Comparison of ENCODE assay signal across 9 mouse cellular contexts in the genomic region with DNA sequence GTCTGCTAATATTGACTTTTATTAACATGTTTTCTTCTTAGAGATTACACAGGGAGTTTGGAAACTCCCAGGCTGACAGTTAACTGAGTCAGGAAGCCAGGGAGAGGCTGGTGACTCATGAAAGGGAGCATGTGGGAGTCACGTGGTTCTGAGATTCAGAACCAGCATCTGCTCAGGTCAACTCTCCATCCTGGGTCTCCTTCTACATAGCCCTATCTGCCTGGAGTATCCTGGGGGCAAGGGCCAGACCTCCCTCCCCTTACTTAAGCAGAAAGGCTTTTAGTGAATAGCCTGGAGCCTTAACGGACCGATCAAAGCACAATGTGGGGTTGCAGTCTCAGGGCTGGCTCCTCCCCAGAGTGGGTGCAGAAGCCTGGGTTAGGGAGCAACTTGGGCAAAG. TPM values are rescaled to one million over a fixed set of nuclear protein-coding genes. Genes with fewer than 3 reads are reported as not detected.
A peak's percentile ranks its signal among the peaks of the same experiment; 100 is the strongest.
DNase-seq lines count a peak whose midpoint lies in the region; ATAC-seq lines count a peak whose summit lies in the region.
"Had no signal": no experiment of that assay in that cellular context is flagged by ENCODE, and none has a peak within 500 bp of the region (broad histone marks: within the 10 kb centered on the region; RNA-seq: fewer than 3 reads in every experiment).

No protein-coding gene starts in this region.

- no peak for ATAC-seq in neural tube, embryonic 12.5 days (ENCODE audit: low FRiP score, low read depth)
- ATAC-seq in neural tube, embryonic 15.5 days (ENCODE audit: low FRiP score), result no peak
- ATAC-seq in stomach, embryonic 14.5 days (ENCODE audit: insufficient number of reproducible peaks, insufficient read depth, low FRiP score, low read depth), result peak; percentile 51
- no peak for ATAC-seq in activated CD4-positive, CD25-positive, alpha-beta regulatory T cell, adult 4 months

- DNase-seq in cerebellum, adult 11-12 months, result peak; percentile 56
- DNase-seq in cerebellum, postnatal 14 days, result no peak
- DNase-seq in cerebellum, postnatal 36 days, result peak; percentile 49 to 61
- DNase-seq in thymus, postnatal 25 days, result no peak

- 24% methylated on average over 3 of the region's 3 CpGs for WGBS in neural tube, embryonic 12.5 days
- 14% methylated on average over 3 of the region's 3 CpGs for WGBS in neural tube, embryonic 15.5 days
- 17% methylated on average over 3 of the region's 3 CpGs for WGBS in stomach, embryonic 14.5 days

- H3K4me3 ChIP-seq in neural tube, embryonic 12.5 days, result no peak overlapping the region
- no peak overlapping the region for H3K4me3 ChIP-seq in neural tube, embryonic 15.5 days (replicated peaks)
- H3K4me3 ChIP-seq in stomach, embryonic 14.5 days (ENCODE audit: low read depth, low read length), result no peak overlapping the region
- H3K4me3 ChIP-seq: erythroblast, embryonic 14.5 days had no signal

- H3K9me3 ChIP-seq in neural tube, embryonic 12.5 days, result no peaks in the 10 kb centered on the region
- no peaks in the 10 kb centered on the region for H3K9me3 ChIP-seq in neural tube, embryonic 15.5 days (replicated peaks)
- H3K9me3 ChIP-seq in stomach, embryonic 14.5 days (ENCODE audit: control insufficient read depth, low read depth, low read length), result no peaks in the 10 kb centered on the region

- H3K9ac ChIP-seq in neural tube, embryonic 12.5 days, result 0 out of 2 replicates have a peak overlapping the region, but pooled peaks have one; percentile 26
- H3K9ac ChIP-seq in neural tube, embryonic 15.5 days (replicated peaks), result no peak overlapping the region
- H3K9ac ChIP-seq in stomach, embryonic 14.5 days (replicated peaks; ENCODE audit: low read depth, low read length), result no peak overlapping the region

- no peak overlapping the region for H3K27ac ChIP-seq in neural tube, embryonic 12.5 days
- no peak overlapping the region for H3K27ac ChIP-seq in neural tube, embryonic 15.5 days (replicated peaks)
- no peak overlapping the region for H3K27ac ChIP-seq in stomach, embryonic 14.5 days (ENCODE audit: low read length)

- peaks cover 8% of the 10 kb centered on the region for H3K4me1 ChIP-seq in neural tube, embryonic 12.5 days
- peaks cover 36% of the 10 kb centered on the region for H3K4me1 ChIP-seq in neural tube, embryonic 15.5 days
- peaks cover 13% of the 10 kb centered on the region for H3K4me1 ChIP-seq in stomach, embryonic 14.5 days (ENCODE audit: control insufficient read depth, insufficient read depth, low read length)

- H3K4me2 ChIP-seq in neural tube, embryonic 12.5 days (replicated peaks), result no peak overlapping the region
- no peak overlapping the region for H3K4me2 ChIP-seq in neural tube, embryonic 15.5 days
- no peak overlapping the region for H3K4me2 ChIP-seq in stomach, embryonic 14.5 days (replicated peaks; ENCODE audit: low read depth, low read length)

- H3K36me3 ChIP-seq in neural tube, embryonic 12.5 days, result no peaks in the 10 kb centered on the region
- H3K36me3 ChIP-seq in neural tube, embryonic 15.5 days, result no peaks in the 10 kb centered on the region
- no peaks in the 10 kb centered on the region for H3K36me3 ChIP-seq in stomach, embryonic 14.5 days (ENCODE audit: control insufficient read depth, insufficient read depth, low read length)

- H3K27me3 ChIP-seq in neural tube, embryonic 12.5 days (replicated peaks), result no peaks in the 10 kb centered on the region
- peaks cover 12% of the 10 kb centered on the region; the same call in 1 of the 2 replicates for H3K27me3 ChIP-seq in neural tube, embryonic 15.5 days (replicated peaks)
- H3K27me3 ChIP-seq in stomach, embryonic 14.5 days (ENCODE audit: control insufficient read depth, insufficient read depth, low read length), result no peaks in the 10 kb centered on the region

RNA-seq across cellular contexts. Expression of a gene that starts 30.7 kb away (rescaled TPM):
- polyA plus RNA-seq in neural tube, embryonic 12.5 days (2016; fragmentation: Nextera tagmentation; extraction: Ambion mirVana), result 0.64 and 0.79 TPM in 2 replicates
- 1.9 and 2.7 TPM in 2 replicates for polyA plus RNA-seq in neural tube, embryonic 15.5 days (2015; fragmentation: Nextera tagmentation; extraction: Ambion mirVana)
- 0.56 and 0.74 TPM in 2 replicates for polyA plus RNA-seq in stomach, embryonic 14.5 days (2014; fragmentation: Nextera tagmentation; extraction: Ambion mirVana)
- not detected for polyA plus RNA-seq in activated CD4-positive, CD25-positive, alpha-beta regulatory T cell, adult 4 months (2017; shearing (Covaris generic))

RNA-seq across cellular contexts. Expression of a gene that starts 48.6 kb away (rescaled TPM):
- 6.0 and 7.6 TPM in 2 replicates for polyA plus RNA-seq in neural tube, embryonic 12.5 days (2016; fragmentation: Nextera tagmentation; extraction: Ambion mirVana)
- polyA plus RNA-seq in neural tube, embryonic 15.5 days (2015; fragmentation: Nextera tagmentation; extraction: Ambion mirVana), result 11.2 and 12.4 TPM in 2 replicates
- polyA plus RNA-seq in stomach, embryonic 14.5 days (2014; fragmentation: Nextera tagmentation; extraction: Ambion mirVana), result 7.0 and 10.8 TPM in 2 replicates
- polyA plus RNA-seq in activated CD4-positive, CD25-positive, alpha-beta regulatory T cell, adult 4 months (2017; shearing (Covaris generic)), result not detected
- polyA plus RNA-seq: erythroblast, embryonic 14.5 days had no signal

Comparison
In these comparisons a context has a peak if more than half of its experiments do, and no peak if none do; other contexts are left out.
1. DNase-seq: peak in cerebellum, adult 11-12 months (single experiment) and cerebellum, postnatal 36 days (2 of 2); none in cerebellum, postnatal 14 days (0 of 2) and thymus, postnatal 25 days (single experiment).